Mouse (Mus musculus) G1E (cell line): ENCODE measurements at regions not wholly inside any gene's neighbourhood (a gene's known extent, or its start where the extent isn't known, plus 50 kb on each side); places are given as distances from the start of the nearest gene placed in this dataset.
A peak's percentile ranks its signal among the peaks of the same experiment; 100 is the strongest.

ENCODE experiments used
- ATAC-seq: 2 replicates; pipeline ENCODE4 v1.8.0; 2016; ENCODE audit warnings: mild to moderate bottlenecking; ENCODE audit not compliant: insufficient number of reproducible peaks, poor library complexity, low FRiP score, severe bottlenecking; ENCODE audit errors: extremely low read depth
- DNase-seq: peaks from one replicate; pipeline ENCODE4 v3.0.0; 2012; ENCODE audit warnings: low spot score
- H3K27me3 ChIP-seq: 2 replicates; pipeline ENCODE4 v1.6.1; 2012; ENCODE audit warnings: mild to moderate bottlenecking, low read length, inconsistent platforms; ENCODE audit not compliant: insufficient read depth
- H3K36me3 ChIP-seq: replicated peaks from 2 replicates; pipeline ENCODE3; 2012; ENCODE audit warnings: mild to moderate bottlenecking, inconsistent platforms
- H3K4me1 ChIP-seq: 2 replicates; pipeline ENCODE4 v1.6.1; 2012; ENCODE audit warnings: low read depth, low read length, inconsistent platforms, mixed read lengths; ENCODE audit not compliant: insufficient read depth
- H3K4me3 ChIP-seq: 2 replicates; pipeline ENCODE4 v1.5.1; 2012; ENCODE audit warnings: low read depth, mild to moderate bottlenecking, inconsistent platforms, low read length, moderate library complexity, mixed read lengths
- H3K9me3 ChIP-seq: replicated peaks from 2 replicates; pipeline ENCODE4 v1.6.1; 2012; ENCODE audit warnings: inconsistent platforms
- CTCF ChIP-seq: IDR thresholded peaks from 2 replicates; pipeline ENCODE4 v1.5.1; 2012; ENCODE audit warnings: low read depth, low read length, inconsistent platforms, mixed read lengths
- GATA1 ChIP-seq: IDR thresholded peaks from 2 replicates; pipeline ENCODE4 v1.6.1; 2012; ENCODE audit warnings: borderline replicate concordance, low read length, inconsistent platforms, mixed read lengths
- GATA2 ChIP-seq: IDR thresholded peaks from 2 replicates; pipeline ENCODE4 v1.6.1; 2012; ENCODE audit warnings: low read depth, low read length, inconsistent platforms, borderline replicate concordance
- POLR2AphosphoS5 ChIP-seq: IDR thresholded peaks from 2 replicates; pipeline ENCODE4 v1.6.1; 2012; ENCODE audit warnings: low read depth, low read length, inconsistent platforms; ENCODE audit not compliant: insufficient replicate concordance
- TAL1 ChIP-seq: conservative IDR thresholded peaks from 2 replicates; pipeline ENCODE4 v1.6.1; 2012; ENCODE audit warnings: low read depth, low read length, inconsistent platforms, mixed read lengths

- Histone ChIP-seq H3K9me3 (no peaks in the 10 kb centered on the region), H3K4me1 (peaks cover 29% of the 10 kb centered on the region), H3K4me3 (no peak overlapping the region), H3K36me3 (peaks cover 7% of the 10 kb centered on the region), H3K27me3 (peaks cover 6% of the 10 kb centered on the region; the same call in 1 of the 2 replicates)
- DNase-seq: no peak
- ATAC-seq: no peak
- no peak for TF ChIP-seq GATA1
- no peak for TF ChIP-seq TAL1
- TF ChIP-seq POLR2AphosphoS5: no peak
- no peak for TF ChIP-seq GATA2
- TF ChIP-seq CTCF: no peak
Measured at GRCm38 (mm10) chr6:51266721-51267120, 165.7 kb upstream of the Nfe2l3 start.

GRCm38 (mm10) chr6:51267888-51268287, 164.6 kb upstream of the Nfe2l3 start:
- ATAC-seq: no peak
- no peak for DNase-seq
- Histone ChIP-seq H3K9me3 (no peaks in the 10 kb centered on the region), H3K4me1 (peaks cover 30% of the 10 kb centered on the region), H3K36me3 (peaks cover 7% of the 10 kb centered on the region), H3K4me3 (no peak overlapping the region), H3K27me3 (peaks cover 4% of the 10 kb centered on the region)
- TF ChIP-seq TAL1 (no peak), CTCF (no peak), POLR2AphosphoS5 (no peak), GATA1 (no peak), GATA2 (no peak)

GRCm38 (mm10) chr6:51268931-51269330, 163.5 kb upstream of the Nfe2l3 start:
- DNase-seq: no peak
- Histone ChIP-seq H3K9me3 (no peaks in the 10 kb centered on the region), H3K4me1 (peaks cover 30% of the 10 kb centered on the region), H3K4me3 (no peak overlapping the region), H3K36me3 (peaks cover 7% of the 10 kb centered on the region), H3K27me3 (peaks cover 8% of the 10 kb centered on the region; the same call in 1 of the 2 replicates)
- ATAC-seq: no peak
- TF ChIP-seq GATA1: no peak
- TF ChIP-seq TAL1: no peak
- no peak for TF ChIP-seq GATA2

- DNase-seq: no peak
Measured at GRCm38 (mm10) chr6:51269617-51270016, 162.9 kb upstream of the Nfe2l3 start.

GRCm38 (mm10) chr6:51270216-51271127, 162.0 kb upstream of the Nfe2l3 start:
- H3K4me3 ChIP-seq: peak overlapping the region; percentile 97
- ATAC-seq (peak; percentile 94), DNase-seq (peak; percentile 97)
- H3K27me3 ChIP-seq: peaks cover 11% of the 10 kb centered on the region
- no peaks in the 10 kb centered on the region for H3K9me3 ChIP-seq
- H3K36me3 ChIP-seq: peaks cover 7% of the 10 kb centered on the region
- no peak for TF ChIP-seq GATA1
- no peak for TF ChIP-seq POLR2AphosphoS5
- TF ChIP-seq GATA2: no peak
- TF ChIP-seq TAL1: no peak
- TF ChIP-seq CTCF: no peak
- H3K4me1 ChIP-seq: peaks cover 30% of the 10 kb centered on the region

More at GRCm38 (mm10) chr6:51269617-51270016, 162.9 kb upstream of the Nfe2l3 start:
- ATAC-seq: no peak
- peaks cover 7% of the 10 kb centered on the region for H3K36me3 ChIP-seq
- TF ChIP-seq GATA2 (no peak), TAL1 (no peak), POLR2AphosphoS5 (no peak), GATA1 (no peak), CTCF (no peak)
- H3K27me3 ChIP-seq: peaks cover 11% of the 10 kb centered on the region; the same call in 1 of the 2 replicates
- H3K4me3 ChIP-seq: peak overlapping the region; percentile 97
- peaks cover 30% of the 10 kb centered on the region for H3K4me1 ChIP-seq
- H3K9me3 ChIP-seq: no peaks in the 10 kb centered on the region

GRCm38 (mm10) chr6:51271128-51271480, 161.4 kb upstream of the Nfe2l3 start:
- H3K4me3 ChIP-seq: peak overlapping the region; percentile 97
- TF ChIP-seq TAL1: no peak
- TF ChIP-seq POLR2AphosphoS5: no peak
- no peak for TF ChIP-seq CTCF
- TF ChIP-seq GATA1: no peak
- TF ChIP-seq GATA2: no peak
- DNase-seq (no peak), ATAC-seq (no peak)
- peaks cover 30% of the 10 kb centered on the region for H3K4me1 ChIP-seq
- H3K27me3 ChIP-seq: peaks cover 14% of the 10 kb centered on the region
- H3K9me3 ChIP-seq: no peaks in the 10 kb centered on the region
- H3K36me3 ChIP-seq: peaks cover 7% of the 10 kb centered on the region
